Mouse (Mus musculus) liver, postnatal 0 days (tissue): Measurements from ENCODE around the gene Kdm4b.

Experiments used
- CTCF ChIP-seq: sonication (generic); IDR thresholded peaks from 2 replicates; pipeline ENCODE4 v1.5.1; 2016; ENCODE audit warnings: antibody characterized with exemption, low read depth
- EP300 ChIP-seq: IDR thresholded peaks from 2 replicates; pipeline ENCODE4 v1.6.1; 2016; ENCODE audit warnings: antibody characterized with exemption, low read depth, mild to moderate bottlenecking

GRCm38 (mm10) chr17:56303847-56304586, 21.8 kb upstream of the Kdm4b start:
- TF ChIP-seq CTCF, result no peak
- no peak; the same call in 1 of the 2 replicates for TF ChIP-seq EP300
